Comparison of ENCODE assay signal across 20 mouse cellular contexts in the genomic region with DNA sequence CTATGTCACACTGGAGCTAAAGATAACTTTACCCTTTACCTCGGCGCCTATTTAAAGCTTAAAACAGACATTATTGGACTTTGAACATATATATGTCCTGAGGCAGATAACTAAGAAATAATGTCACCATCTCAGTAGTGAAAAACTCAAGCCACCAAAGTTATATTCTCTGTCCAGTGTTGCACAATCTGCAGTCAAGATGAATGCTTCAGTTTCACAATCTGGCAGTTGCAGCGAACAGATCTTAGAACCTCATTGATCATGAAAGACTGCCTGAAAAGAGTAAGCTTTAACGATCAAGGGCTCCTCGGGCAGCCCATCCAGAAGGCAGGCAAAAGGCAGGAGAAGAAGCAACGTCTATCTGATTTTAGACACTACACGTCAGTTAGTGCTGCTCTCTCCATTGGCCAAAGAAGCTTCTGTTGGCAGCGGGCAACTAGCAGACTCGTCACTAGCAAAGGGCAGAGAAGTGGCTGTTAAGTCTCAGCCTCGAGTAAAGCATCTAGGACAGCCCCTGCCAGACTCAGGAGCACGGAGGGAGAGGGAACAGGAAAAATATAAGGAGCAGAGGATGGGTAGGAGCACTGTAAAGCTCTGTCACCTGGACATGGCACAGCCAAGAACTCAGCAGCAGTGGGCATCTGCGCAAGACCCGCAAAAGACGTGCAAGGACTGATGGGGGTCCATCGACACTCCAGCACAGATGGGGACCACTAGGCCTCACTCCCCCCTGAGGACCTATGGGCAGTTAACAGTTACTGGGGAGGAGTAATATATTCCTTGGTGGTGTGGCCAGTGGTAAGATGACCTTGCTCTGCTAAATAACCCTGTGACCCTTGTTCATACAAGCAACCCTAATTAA. TPM values are rescaled to one million over a fixed set of nuclear protein-coding genes. Genes with fewer than 3 reads are reported as not detected.
DNase-seq lines count a peak whose midpoint lies in the region; ATAC-seq and TF ChIP-seq lines count a peak whose summit lies in the region.
"Had no signal": no experiment of that assay in that cellular context is flagged by ENCODE, and none has a peak within 500 bp of the region (broad histone marks: within the 10 kb centered on the region; RNA-seq: fewer than 3 reads in every experiment).

No protein-coding gene starts in this region.

- no peaks in the 10 kb centered on the region for H3K4me1 ChIP-seq in lung, embryonic 14.5 days (ENCODE audit: insufficient read depth)
- peaks cover 11% of the 10 kb centered on the region; the same call in 1 of the 2 replicates for H3K4me1 ChIP-seq in bone marrow, adult 2 months (ENCODE audit: control insufficient read depth, insufficient read depth, low read length)
- H3K4me1 ChIP-seq in intestine, embryonic 15.5 days (replicated peaks): peaks cover 5% of the 10 kb centered on the region; the same call in 1 of the 2 replicates
- H3K4me1 ChIP-seq in megakaryocyte, embryonic 14.5 days: peaks cover 77% of the 10 kb centered on the region
- H3K4me1 ChIP-seq: embryonic facial prominence, embryonic 13.5 days; hindbrain, embryonic 12.5 days had no signal

- peak; percentile 73 for DNase-seq in lung, embryonic 14.5 days
- DNase-seq in lung, postnatal 14 days: no peak
- no peak for DNase-seq in thymus, postnatal 0 days (ENCODE audit: low spot score)
- no peak for DNase-seq in gastrocnemius, adult 18-20 months (ENCODE audit: low spot score)
- DNase-seq: adrenal gland, adult 8-10 months; cerebellum, adult 2 months; forebrain, postnatal 0 days; heart, adult 2 months; left cerebral cortex, postnatal 4 days; thymus, postnatal 36 days had no signal

- H3K4me2 ChIP-seq in lung, embryonic 14.5 days: no peak overlapping the region
- H3K4me2 ChIP-seq in intestine, embryonic 15.5 days (replicated peaks): peak overlapping the region; percentile 14; the same call in 1 of the 2 replicates
- H3K4me2 ChIP-seq: embryonic facial prominence, embryonic 13.5 days; hindbrain, embryonic 12.5 days had no signal

- ATAC-seq in lung, embryonic 14.5 days (ENCODE audit: insufficient read depth): peak; percentile 49; the same call in 1 of the 2 replicates
- peak; percentile 47; the same call in 1 of the 2 replicates for ATAC-seq in intestine, embryonic 15.5 days
- ATAC-seq: forebrain, postnatal 0 days; inflammation-experienced regulatory T-cells, adult 6 months; midbrain, embryonic 16.5 days had no signal

- H3K36me3 ChIP-seq in lung, embryonic 14.5 days (ENCODE audit: insufficient read depth): no peaks in the 10 kb centered on the region
- H3K36me3 ChIP-seq in intestine, embryonic 15.5 days: no peaks in the 10 kb centered on the region
- H3K36me3 ChIP-seq in megakaryocyte, embryonic 14.5 days (replicated peaks; ENCODE audit: low read length): peaks cover 83% of the 10 kb centered on the region
- H3K36me3 ChIP-seq: embryonic facial prominence, embryonic 13.5 days; hindbrain, embryonic 12.5 days had no signal

- TF ChIP-seq CTCF in lung, embryonic 14.5 days (IDR thresholded peaks at IDR 0.05; ENCODE audit: low read depth): no peak
- no peak for TF ChIP-seq CTCF in bone marrow, adult 2 months (IDR thresholded peaks at IDR 0.05; ENCODE audit: control insufficient read depth, insufficient read depth, low read length)

- no peak overlapping the region for H3K9ac ChIP-seq in lung, embryonic 14.5 days
- H3K9ac ChIP-seq in intestine, embryonic 15.5 days: no peak overlapping the region
- H3K9ac ChIP-seq: embryonic facial prominence, embryonic 13.5 days; forebrain, postnatal 0 days; hindbrain, embryonic 12.5 days; liver, embryonic 14.5 days had no signal

- no peaks in the 10 kb centered on the region for H3K27me3 ChIP-seq in lung, embryonic 14.5 days (ENCODE audit: insufficient read depth, low read length)
- no peaks in the 10 kb centered on the region for H3K27me3 ChIP-seq in intestine, embryonic 15.5 days (replicated peaks)
- no peaks in the 10 kb centered on the region for H3K27me3 ChIP-seq in megakaryocyte, embryonic 14.5 days (replicated peaks)
- H3K27me3 ChIP-seq: embryonic facial prominence, embryonic 13.5 days; hindbrain, embryonic 12.5 days had no signal

- no peak overlapping the region for H3K4me3 ChIP-seq in lung, embryonic 14.5 days (ENCODE audit: low read depth, low read length)
- H3K4me3 ChIP-seq in bone marrow, adult 2 months (replicated peaks; ENCODE audit: control insufficient read depth, low read depth, low read length): peak overlapping the region; percentile 10
- H3K4me3 ChIP-seq in intestine, embryonic 15.5 days (replicated peaks): no peak overlapping the region
- H3K4me3 ChIP-seq in megakaryocyte, embryonic 14.5 days (replicated peaks): peak overlapping the region; percentile 66
- H3K4me3 ChIP-seq: embryonic facial prominence, embryonic 13.5 days; heart, adult 2 months; hindbrain, embryonic 12.5 days; layer of hippocampus, adult 2 months had no signal

- no peak overlapping the region for H3K27ac ChIP-seq in lung, embryonic 14.5 days (ENCODE audit: low read depth)
- peak overlapping the region; percentile 50 for H3K27ac ChIP-seq in bone marrow, adult 2 months (ENCODE audit: control insufficient read depth, insufficient read depth, low read depth, low read length, poor library complexity)
- no peak overlapping the region for H3K27ac ChIP-seq in intestine, embryonic 15.5 days
- H3K27ac ChIP-seq: embryonic facial prominence, embryonic 13.5 days; heart, adult 2 months; hindbrain, embryonic 12.5 days; kidney, postnatal 0 days; layer of hippocampus, adult 2 months; liver, embryonic 14.5 days had no signal

- WGBS in lung, embryonic 14.5 days: 54% methylated on average over 15 of the region's 15 CpGs
- 26% methylated on average over 15 of the region's 15 CpGs for WGBS in bone marrow, adult 2 months
- WGBS in intestine, embryonic 15.5 days: 67% methylated on average over 15 of the region's 15 CpGs

- no peak for TF ChIP-seq POLR2A in bone marrow, adult 2 months (IDR thresholded peaks at IDR 0.05; ENCODE audit: borderline replicate concordance, control insufficient read depth, low read depth, low read length)

- H3K9me3 ChIP-seq in lung, embryonic 14.5 days (ENCODE audit: low read depth, low read length): peaks cover 3% of the 10 kb centered on the region; the same call in 1 of the 2 replicates
- no peaks in the 10 kb centered on the region for H3K9me3 ChIP-seq in intestine, embryonic 15.5 days
- no peaks in the 10 kb centered on the region for H3K9me3 ChIP-seq in megakaryocyte, embryonic 14.5 days
- H3K9me3 ChIP-seq: embryonic facial prominence, embryonic 13.5 days; hindbrain, embryonic 12.5 days had no signal

RNA-seq across cellular contexts. Expression of a gene that starts 35.1 kb away (rescaled TPM):
- polyA plus RNA-seq in lung, embryonic 14.5 days (2014; fragmentation: Nextera tagmentation; extraction: Ambion mirVana): 3.5 and 3.8 TPM in 2 replicates
- polyA plus RNA-seq in bone marrow, adult 2 months (2011; ENCODE audit: insufficient read depth, insufficient read length, low replicate concordance, missing spikeins): 16.8 and 39.4 TPM in 2 replicates
- polyA plus RNA-seq in intestine, embryonic 15.5 days (2015; fragmentation: Nextera tagmentation; extraction: Ambion mirVana): 12.8 and 13.0 TPM in 2 replicates
- polyA plus RNA-seq in megakaryocyte, embryonic 14.5 days (2012; ENCODE audit: insufficient read depth, low replicate concordance): 0.80 and 4.6 TPM in 2 replicates
- polyA plus RNA-seq in thymus, postnatal 0 days (2015; fragmentation: Nextera tagmentation; extraction: Ambion mirVana): 25.2 and 25.8 TPM in 2 replicates
- total RNA-seq in gastrocnemius, adult 18-20 months (2021): 1 to 10 TPM; 2.0 to 2.7 TPM

Comparison
In these comparisons a context has a peak if more than half of its experiments do, and no peak if none do; other contexts are left out.
1. H3K4me3 ChIP-seq: peak in bone marrow, adult 2 months (single experiment) and megakaryocyte, embryonic 14.5 days (single experiment); none in lung, embryonic 14.5 days (single experiment) and intestine, embryonic 15.5 days (single experiment).